Mouse (Mus musculus): ENCODE results near the gene Ms4a10. TPM values are rescaled to one million over a fixed set of nuclear protein-coding genes. Genes with fewer than 3 reads are reported as not detected.
A peak's percentile ranks its signal among the peaks of the same experiment; 100 is the strongest.

The Ms4a10 gene
- polyA plus RNA-seq, 1 experiment = not detected

- Histone ChIP-seq H3K9me3 (replicated peaks; ENCODE audit: control insufficient read depth, insufficient read depth, low read length, poor library complexity, severe bottlenecking) (peaks cover 5% of the 10 kb centered on the region), H3K4me1 (ENCODE audit: control insufficient read depth, insufficient read depth, low read length) (peaks cover 4% of the 10 kb centered on the region), H3K27me3 (ENCODE audit: control insufficient read depth, insufficient read depth, low read length, poor library complexity, severe bottlenecking) (no peaks in the 10 kb centered on the region), H3K4me3 (ENCODE audit: low read depth, low read length) (no peak overlapping the region), H3K9ac (ENCODE audit: low read depth, poor library complexity, severe bottlenecking) (no peak overlapping the region), H3K36me3 (ENCODE audit: control insufficient read depth, insufficient read depth, low read length, poor library complexity, severe bottlenecking) (no peaks in the 10 kb centered on the region), H3K27ac (ENCODE audit: insufficient read depth, low read length) (peak overlapping the region; percentile 78)
- TF ChIP-seq CTCF (IDR thresholded peaks at IDR 0.05; ENCODE audit: low read depth, low read length) (no peak), POLR2A (IDR thresholded peaks at IDR 0.05; ENCODE audit: insufficient read depth, low read length) (no peak), EP300 (IDR thresholded peaks at IDR 0.05; ENCODE audit: insufficient read depth, low read depth, low read length) (peak; percentile 96)
These were observed 1.8 kb downstream of the Ms4a10 start for GRCm38 (mm10) chr19:10972660-10973059.

DNA sequence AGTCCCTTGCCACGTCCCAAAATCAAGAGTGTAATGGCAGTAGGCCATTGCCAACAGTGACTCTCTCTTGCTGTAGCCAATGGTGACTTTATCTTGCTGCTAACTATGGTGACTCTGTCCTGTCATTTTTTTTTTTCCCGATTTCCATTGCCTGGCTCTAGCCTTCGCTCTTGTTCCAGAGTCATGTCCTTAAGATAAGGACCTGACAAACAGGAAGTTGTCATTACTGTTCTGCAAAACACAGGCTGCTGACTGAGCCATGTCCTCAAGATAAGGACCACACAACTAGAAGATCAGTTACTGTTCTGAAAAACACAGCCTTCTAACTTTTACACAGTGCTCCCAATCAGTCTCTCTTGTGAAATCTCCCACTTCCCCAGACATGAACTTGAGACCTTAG, 4.0 kb downstream of the Ms4a10 start:
- Histone ChIP-seq H3K36me3 (ENCODE audit: control insufficient read depth, insufficient read depth, low read length, poor library complexity, severe bottlenecking) (no peaks in the 10 kb centered on the region), H3K4me1 (ENCODE audit: control insufficient read depth, insufficient read depth, low read length) (peaks cover 4% of the 10 kb centered on the region), H3K27ac (ENCODE audit: insufficient read depth, low read length) (no peak overlapping the region), H3K27me3 (ENCODE audit: control insufficient read depth, insufficient read depth, low read length, poor library complexity, severe bottlenecking) (no peaks in the 10 kb centered on the region), H3K9ac (ENCODE audit: low read depth, poor library complexity, severe bottlenecking) (no peak overlapping the region), H3K9me3 (replicated peaks; ENCODE audit: control insufficient read depth, insufficient read depth, low read length, poor library complexity, severe bottlenecking) (peaks cover 5% of the 10 kb centered on the region), H3K4me3 (ENCODE audit: low read depth, low read length) (no peak overlapping the region)
- TF ChIP-seq CTCF (IDR thresholded peaks at IDR 0.05; ENCODE audit: low read depth, low read length) (no peak), POLR2A (IDR thresholded peaks at IDR 0.05; ENCODE audit: insufficient read depth, low read length) (no peak), EP300 (IDR thresholded peaks at IDR 0.05; ENCODE audit: insufficient read depth, low read depth, low read length) (no peak)

DNA sequence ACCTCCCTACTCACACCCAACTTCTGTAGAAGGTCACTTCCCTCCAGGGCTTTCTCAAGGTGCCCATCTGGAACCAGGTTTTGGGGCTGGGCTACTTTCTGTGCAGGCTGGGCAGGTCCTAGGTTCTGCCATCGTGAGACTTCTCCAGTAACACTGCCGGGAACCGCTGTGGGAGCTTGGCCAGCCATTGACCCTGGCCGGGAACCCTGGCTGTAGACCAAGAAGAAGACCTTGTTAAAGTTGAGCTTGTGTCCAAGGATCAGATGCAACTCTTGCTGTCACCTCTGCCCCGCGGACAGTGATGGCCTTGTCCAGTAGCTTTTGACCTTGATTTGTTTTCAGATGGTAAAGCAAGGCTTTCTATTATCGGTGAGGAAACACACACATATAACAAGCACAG, 5.9 kb downstream of the Ms4a10 start:
- H3K36me3 ChIP-seq (ENCODE audit: control insufficient read depth, insufficient read depth, low read length, poor library complexity, severe bottlenecking) = no peaks in the 10 kb centered on the region
- H3K27me3 ChIP-seq (ENCODE audit: control insufficient read depth, insufficient read depth, low read length, poor library complexity, severe bottlenecking) = no peaks in the 10 kb centered on the region
- no peak for TF ChIP-seq EP300 (IDR thresholded peaks at IDR 0.05; ENCODE audit: insufficient read depth, low read depth, low read length)
- H3K4me3 ChIP-seq (ENCODE audit: low read depth, low read length) = no peak overlapping the region
- peaks cover 5% of the 10 kb centered on the region for H3K9me3 ChIP-seq (replicated peaks; ENCODE audit: control insufficient read depth, insufficient read depth, low read length, poor library complexity, severe bottlenecking)
- H3K4me1 ChIP-seq (ENCODE audit: control insufficient read depth, insufficient read depth, low read length) = peaks cover 1% of the 10 kb centered on the region
- H3K27ac ChIP-seq (ENCODE audit: insufficient read depth, low read length) = no peak overlapping the region
- no peak overlapping the region for H3K9ac ChIP-seq (ENCODE audit: low read depth, poor library complexity, severe bottlenecking)

GRCm38 (mm10) chr19:10965721-10966120, 8.7 kb downstream of the Ms4a10 start:
- H3K9me3 ChIP-seq (replicated peaks; ENCODE audit: control insufficient read depth, insufficient read depth, low read length, poor library complexity, severe bottlenecking) = no peaks in the 10 kb centered on the region; the same call in 1 of the 2 replicates
- no peaks in the 10 kb centered on the region for H3K27me3 ChIP-seq (ENCODE audit: control insufficient read depth, insufficient read depth, low read length, poor library complexity, severe bottlenecking)
- no peak overlapping the region for H3K9ac ChIP-seq (ENCODE audit: low read depth, poor library complexity, severe bottlenecking)
- TF ChIP-seq CTCF (IDR thresholded peaks at IDR 0.05; ENCODE audit: low read depth, low read length) = no peak
- no peak for TF ChIP-seq EP300 (IDR thresholded peaks at IDR 0.05; ENCODE audit: insufficient read depth, low read depth, low read length)
- no peak for TF ChIP-seq POLR2A (IDR thresholded peaks at IDR 0.05; ENCODE audit: insufficient read depth, low read length)
- H3K27ac ChIP-seq (ENCODE audit: insufficient read depth, low read length) = no peak overlapping the region
- no peak overlapping the region for H3K4me3 ChIP-seq (ENCODE audit: low read depth, low read length)
- no peaks in the 10 kb centered on the region for H3K4me1 ChIP-seq (ENCODE audit: control insufficient read depth, insufficient read depth, low read length)
- H3K36me3 ChIP-seq (ENCODE audit: control insufficient read depth, insufficient read depth, low read length, poor library complexity, severe bottlenecking) = no peaks in the 10 kb centered on the region

- Histone ChIP-seq H3K4me1 (ENCODE audit: control insufficient read depth, insufficient read depth, low read length) (no peaks in the 10 kb centered on the region), H3K27me3 (ENCODE audit: control insufficient read depth, insufficient read depth, low read length, poor library complexity, severe bottlenecking) (no peaks in the 10 kb centered on the region), H3K36me3 (ENCODE audit: control insufficient read depth, insufficient read depth, low read length, poor library complexity, severe bottlenecking) (no peaks in the 10 kb centered on the region), H3K4me3 (ENCODE audit: low read depth, low read length) (no peak overlapping the region), H3K27ac (ENCODE audit: insufficient read depth, low read length) (no peak overlapping the region), H3K9ac (ENCODE audit: low read depth, poor library complexity, severe bottlenecking) (no peak overlapping the region), H3K9me3 (replicated peaks; ENCODE audit: control insufficient read depth, insufficient read depth, low read length, poor library complexity, severe bottlenecking) (no peaks in the 10 kb centered on the region)
- no peak for TF ChIP-seq EP300 (IDR thresholded peaks at IDR 0.05; ENCODE audit: insufficient read depth, low read depth, low read length)
These were observed 14.5 kb downstream of the Ms4a10 start for GRCm38 (mm10) chr19:10959978-10960346.

- no peaks in the 10 kb centered on the region for H3K36me3 ChIP-seq (ENCODE audit: control insufficient read depth, insufficient read depth, low read length, poor library complexity, severe bottlenecking)
- no peaks in the 10 kb centered on the region for H3K9me3 ChIP-seq (replicated peaks; ENCODE audit: control insufficient read depth, insufficient read depth, low read length, poor library complexity, severe bottlenecking)
- no peak overlapping the region for H3K4me3 ChIP-seq (ENCODE audit: low read depth, low read length)
- no peaks in the 10 kb centered on the region for H3K27me3 ChIP-seq (ENCODE audit: control insufficient read depth, insufficient read depth, low read length, poor library complexity, severe bottlenecking)
- no peak overlapping the region for H3K9ac ChIP-seq (ENCODE audit: low read depth, poor library complexity, severe bottlenecking)
- TF ChIP-seq CTCF (IDR thresholded peaks at IDR 0.05; ENCODE audit: low read depth, low read length) = peak; percentile 38
- TF ChIP-seq EP300 (IDR thresholded peaks at IDR 0.05; ENCODE audit: insufficient read depth, low read depth, low read length) = no peak
- no peak for TF ChIP-seq POLR2A (IDR thresholded peaks at IDR 0.05; ENCODE audit: insufficient read depth, low read length)
- H3K4me1 ChIP-seq (ENCODE audit: control insufficient read depth, insufficient read depth, low read length) = no peaks in the 10 kb centered on the region
- no peak overlapping the region for H3K27ac ChIP-seq (ENCODE audit: insufficient read depth, low read length)
These were observed 15.1 kb downstream of the Ms4a10 start for GRCm38 (mm10) chr19:10959085-10959977.
